Mouse (Mus musculus) liver, adult 2 months (tissue): ENCODE measurements around the gene Col4a2.

Source experiments
- CTCF ChIP-seq: fragments of 200-500 bp; IDR thresholded peaks from 2 replicates; pipeline ENCODE4 v1.5.1; 2011; ENCODE audit warnings: low read depth, low read length, control low read depth
- POLR2A ChIP-seq: fragments of 200-500 bp; IDR thresholded peaks from 2 replicates; pipeline ENCODE4 v1.6.1; 2011; ENCODE audit warnings: low read length, control low read depth; ENCODE audit not compliant: insufficient read depth; ENCODE audit errors: extremely low read depth

DNA sequence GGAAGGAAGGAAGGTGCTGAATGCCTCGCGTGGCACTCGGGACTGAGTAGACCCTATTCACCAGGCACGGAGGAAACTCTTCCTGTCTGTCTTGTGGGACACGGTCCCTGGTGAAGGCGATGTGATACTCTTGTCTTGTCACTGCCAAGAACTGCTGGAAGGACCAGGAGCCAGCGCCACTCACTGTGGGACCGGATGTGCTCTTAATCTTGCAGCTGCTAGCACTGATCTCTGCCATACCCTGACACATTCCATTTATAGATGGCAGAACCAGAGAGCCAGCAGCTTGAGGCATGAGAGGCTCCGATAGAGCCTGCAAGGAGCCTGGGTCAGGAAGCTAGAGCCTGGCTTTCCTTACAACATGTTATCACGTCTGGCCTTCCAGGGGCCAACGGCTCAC lies 36.0 kb downstream of the Col4a2 start:
- TF ChIP-seq CTCF: no peak
- TF ChIP-seq POLR2A: no peak
